Mouse (Mus musculus): ENCODE data around the gene Ip6k2. TPM values are rescaled to one million over a fixed set of nuclear protein-coding genes. Genes with fewer than 3 reads are reported as not detected.

Ip6k2 gene
- total RNA-seq (2021) = 10 to 100 TPM; 24.3 to 24.4 TPM
- long read RNA-seq, experiment 1, partial matches to known transcripts = 1 of 8 reads
- long read RNA-seq, experiment 1, other reads (novel, unspliced or antisense) = 4 of 8 reads
- long read RNA-seq, experiment 2, partial matches to known transcripts = 0 of 11 reads
- long read RNA-seq, experiment 2, other reads (novel, unspliced or antisense) = 4 of 11 reads

DNA sequence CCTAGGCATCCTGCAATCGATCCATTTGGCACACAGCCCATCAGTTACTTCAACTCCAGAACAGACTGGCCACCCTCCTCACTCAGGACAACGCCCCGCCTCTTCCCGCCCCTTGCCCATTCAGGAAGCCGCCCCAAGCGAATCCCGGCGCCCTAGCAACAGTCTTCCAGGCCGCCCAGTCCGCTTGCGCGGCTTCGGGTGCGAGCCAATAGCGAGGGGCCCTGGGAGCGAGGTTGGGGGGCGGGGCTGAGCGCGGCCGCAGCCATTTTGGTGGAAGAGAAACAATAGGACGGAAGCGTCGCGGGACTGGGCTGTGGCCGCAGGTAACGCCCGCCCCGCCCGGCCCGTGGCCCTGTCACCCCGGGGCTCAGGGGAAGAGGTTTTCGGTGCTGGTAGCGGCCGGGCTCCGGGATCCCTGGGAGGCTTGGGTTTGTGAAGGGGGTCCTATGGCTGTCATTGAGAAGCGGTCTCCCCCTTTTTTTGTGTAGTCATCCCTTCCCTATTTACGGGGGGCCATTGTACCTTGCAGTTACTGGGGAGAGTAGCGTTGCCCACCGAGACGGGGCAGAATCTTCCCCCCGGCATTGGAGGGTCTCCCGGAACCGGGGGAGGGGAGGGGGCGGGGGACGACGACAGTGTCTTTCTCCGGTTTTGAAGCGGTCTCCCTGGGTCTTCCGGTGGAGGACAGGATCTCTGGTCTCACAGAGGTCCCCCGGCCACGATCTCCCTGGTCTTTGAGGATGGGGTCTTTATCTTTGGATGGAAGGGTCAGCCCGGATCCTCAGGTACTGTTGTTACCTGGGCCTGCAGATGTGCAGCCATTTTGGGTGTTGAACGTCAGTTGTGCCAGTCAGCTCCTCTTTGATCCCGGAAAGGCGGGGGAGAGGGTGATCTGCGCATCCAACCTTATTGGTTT lies at the start of gene Ip6k2:
TSS of gene Ip6k2 (plus strand) at position 249 of the 916 bp plus-strand sequence.
- intact Hi-C loops (cut with DNase I; ENCODE audit: low total_unique reads) = no loop called here
- peak; percentile 97 for DNase-seq

DNA sequence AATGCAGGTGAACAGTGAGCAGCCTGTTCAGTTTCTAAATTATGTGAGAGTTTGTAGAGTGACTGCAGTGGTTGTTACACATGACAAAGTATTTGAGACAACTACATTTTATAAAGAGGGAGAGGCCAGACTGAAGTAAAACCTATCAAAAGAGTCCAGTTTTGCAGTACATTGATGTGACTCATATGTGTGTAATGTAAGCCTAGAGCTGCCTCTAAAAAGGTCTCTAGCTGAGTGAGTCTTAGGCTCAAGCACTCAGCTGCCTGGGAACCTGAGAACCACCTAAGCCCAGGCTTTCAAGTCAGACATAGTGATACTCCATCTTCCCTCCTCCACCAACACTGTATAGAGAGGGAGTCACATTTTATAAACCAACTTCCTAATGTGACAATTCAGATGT lies 49.0 kb upstream of the Ip6k2 start:
- no peak for DNase-seq
- intact Hi-C loops (cut with DNase I; ENCODE audit: low total_unique reads) = no loop called here

DNA sequence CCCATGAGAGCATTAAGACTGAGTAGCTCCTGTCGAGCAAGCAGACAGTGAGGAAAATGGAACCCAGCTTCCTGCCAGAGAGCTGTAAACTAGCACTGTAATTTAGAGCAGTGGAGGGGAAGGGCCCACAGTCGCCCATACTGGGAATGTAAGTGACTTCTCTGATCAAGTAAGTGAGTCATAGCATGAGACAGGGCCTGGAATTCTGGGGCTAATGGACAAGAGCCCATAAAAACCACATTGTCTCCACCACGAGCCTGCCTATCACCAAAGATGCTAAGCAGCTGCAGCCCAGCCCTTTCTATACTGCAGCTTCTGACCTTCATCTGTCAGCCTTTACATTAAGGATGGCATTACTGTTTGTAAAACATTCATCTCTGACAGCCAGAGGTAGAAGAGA lies 44.4 kb upstream of the Ip6k2 start:
- DNase-seq = no peak
- intact Hi-C loops (cut with DNase I; ENCODE audit: low total_unique reads) = no loop called here

DNA sequence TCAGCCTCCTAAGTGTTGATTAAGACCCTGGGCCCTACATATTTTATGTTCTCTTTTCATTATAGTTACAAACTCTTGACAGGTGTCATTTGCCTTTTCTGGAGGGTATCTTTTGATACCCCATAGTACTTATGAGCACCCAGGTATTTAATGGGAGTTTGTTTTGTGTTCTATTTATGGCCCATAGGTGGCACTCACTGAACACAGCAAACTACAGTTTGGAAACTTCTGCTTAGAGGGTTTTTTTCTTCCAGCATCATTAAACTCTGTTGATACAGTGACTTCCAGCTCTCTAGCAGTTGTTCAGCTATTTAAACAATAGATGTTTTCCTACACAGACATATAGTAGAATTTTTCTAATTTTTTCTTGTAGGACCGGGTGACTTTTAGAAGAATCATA lies 43.5 kb upstream of the Ip6k2 start:
- DNase-seq = no peak
- intact Hi-C loops (cut with DNase I; ENCODE audit: low total_unique reads) = no loop called here

DNA sequence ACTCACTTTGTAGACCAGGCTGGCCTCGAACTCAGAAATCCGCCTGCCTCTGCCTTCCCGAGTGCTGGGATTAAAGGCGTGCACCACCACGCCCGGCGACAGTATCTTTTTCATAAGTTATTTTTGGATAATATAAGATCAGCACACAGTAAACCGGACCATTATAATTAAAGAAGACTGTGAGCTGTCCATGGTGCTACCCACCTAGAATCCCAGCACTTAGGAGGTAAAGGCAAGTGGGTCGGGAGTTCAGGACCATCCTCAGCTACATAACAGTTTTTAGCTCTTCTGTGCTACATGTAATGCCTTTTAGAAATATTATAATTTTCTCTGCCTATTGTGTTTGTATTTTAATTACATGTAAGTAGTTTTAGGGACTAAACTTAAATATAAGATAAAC lies 41.5 kb upstream of the Ip6k2 start:
- DNase-seq = no peak
- intact Hi-C loops (cut with DNase I; ENCODE audit: low total_unique reads) = no loop called here

DNA sequence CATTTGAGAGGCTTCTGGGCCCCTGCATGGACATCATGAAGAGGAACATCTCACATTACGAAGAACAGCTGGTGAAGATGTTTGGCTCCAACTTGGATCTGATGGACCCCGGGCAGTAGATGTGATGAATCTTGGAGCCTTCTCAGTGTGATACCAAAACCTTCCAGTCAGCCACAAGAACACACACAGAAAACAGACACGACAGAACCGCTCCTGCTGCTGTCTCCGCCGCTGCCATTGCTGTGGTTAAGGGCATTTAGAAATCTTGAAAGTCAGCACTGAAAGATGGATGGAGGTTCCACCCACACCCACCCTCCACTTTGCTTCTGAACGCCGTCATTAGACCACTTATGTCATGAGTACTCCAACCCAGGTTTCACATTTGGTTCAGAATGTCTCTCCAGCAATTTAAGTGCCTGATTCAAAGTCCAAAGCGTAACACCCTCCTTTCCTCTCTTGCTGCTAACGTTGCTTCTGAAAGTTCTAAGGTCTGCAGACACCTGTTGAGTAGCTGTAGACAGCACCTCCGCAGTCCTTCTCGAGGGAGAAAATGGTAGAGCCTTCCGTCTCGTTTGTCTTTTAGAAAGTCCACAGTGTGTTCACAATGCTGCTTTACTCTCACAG lies 36.6 kb upstream of the Ip6k2 start:
- no peak for DNase-seq
- intact Hi-C loops (cut with DNase I; ENCODE audit: low total_unique reads) = no loop called here

DNA sequence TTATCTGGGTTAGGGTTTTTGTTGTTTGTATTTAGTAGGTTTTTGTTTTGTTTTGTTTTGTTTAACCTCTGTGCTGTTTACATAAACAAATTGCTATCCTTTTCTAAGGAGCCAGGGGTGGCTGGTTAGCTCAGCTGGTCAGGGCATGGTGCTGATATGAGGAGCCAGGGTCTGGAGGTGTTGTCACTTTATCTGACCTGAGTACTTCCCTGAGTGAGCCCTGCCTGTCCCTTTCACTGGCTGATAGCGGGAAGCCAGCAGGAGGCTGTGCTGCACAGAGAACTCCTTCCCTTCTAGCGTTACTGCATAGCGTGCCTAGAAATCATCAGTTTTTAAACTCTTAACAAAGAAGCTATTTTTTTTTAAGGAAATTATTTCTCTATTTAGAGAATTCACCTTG lies 35.9 kb upstream of the Ip6k2 start:
- DNase-seq = no peak
- intact Hi-C loops (cut with DNase I; ENCODE audit: low total_unique reads) = no loop called here

DNA sequence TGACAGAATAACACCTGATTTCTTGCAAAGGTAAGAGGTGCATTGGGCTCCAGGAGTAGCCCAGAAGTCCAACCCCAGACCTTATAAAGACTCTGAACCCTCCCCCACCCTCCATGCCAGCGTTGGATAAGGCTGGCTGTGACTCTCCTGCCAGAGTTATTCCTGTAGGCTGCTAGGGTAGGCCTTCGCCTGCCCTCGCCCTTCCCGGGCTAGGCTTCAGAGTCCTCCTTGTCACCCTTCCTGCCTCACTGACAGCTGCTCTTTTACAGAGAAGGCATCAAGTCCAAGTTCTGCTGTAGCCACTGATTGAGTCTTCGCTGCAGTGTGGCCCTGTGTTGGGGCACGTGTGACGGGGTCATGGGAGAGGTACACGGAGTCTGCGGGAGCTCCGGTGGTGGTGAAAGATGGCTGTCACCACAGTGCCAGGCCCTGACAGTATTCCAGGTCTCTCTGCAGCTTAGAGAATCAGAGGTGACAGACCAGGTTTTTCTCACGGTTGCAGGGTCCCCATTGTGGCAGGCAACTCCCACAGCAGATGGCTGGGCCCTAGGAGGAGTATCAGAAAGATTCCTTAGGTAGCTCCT lies 34.9 kb upstream of the Ip6k2 start:
- DNase-seq = no peak
- intact Hi-C loops (cut with DNase I; ENCODE audit: low total_unique reads) = no loop called here

DNA sequence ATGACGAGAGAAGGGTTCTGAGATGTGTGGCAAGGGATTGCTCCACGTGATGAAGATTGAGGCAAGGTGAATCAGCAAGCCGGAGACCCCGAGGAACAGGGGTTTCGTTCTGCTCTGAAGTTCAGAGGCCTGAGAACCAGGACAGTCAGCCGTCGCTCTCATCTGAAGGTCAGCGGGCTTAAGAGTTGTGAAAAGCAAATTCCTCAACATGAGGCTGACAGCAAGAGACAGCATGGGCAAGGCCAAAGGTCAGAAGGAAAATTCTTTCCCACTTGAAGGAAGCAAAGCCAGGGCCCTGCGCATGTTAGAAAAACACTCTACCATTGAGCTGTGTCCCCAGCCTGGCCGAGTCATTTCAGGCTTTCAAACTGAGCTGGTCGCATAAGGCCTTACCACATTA lies 33.0 kb upstream of the Ip6k2 start:
- intact Hi-C loops (cut with DNase I; ENCODE audit: low total_unique reads) = no loop called here
- DNase-seq = no peak

DNA sequence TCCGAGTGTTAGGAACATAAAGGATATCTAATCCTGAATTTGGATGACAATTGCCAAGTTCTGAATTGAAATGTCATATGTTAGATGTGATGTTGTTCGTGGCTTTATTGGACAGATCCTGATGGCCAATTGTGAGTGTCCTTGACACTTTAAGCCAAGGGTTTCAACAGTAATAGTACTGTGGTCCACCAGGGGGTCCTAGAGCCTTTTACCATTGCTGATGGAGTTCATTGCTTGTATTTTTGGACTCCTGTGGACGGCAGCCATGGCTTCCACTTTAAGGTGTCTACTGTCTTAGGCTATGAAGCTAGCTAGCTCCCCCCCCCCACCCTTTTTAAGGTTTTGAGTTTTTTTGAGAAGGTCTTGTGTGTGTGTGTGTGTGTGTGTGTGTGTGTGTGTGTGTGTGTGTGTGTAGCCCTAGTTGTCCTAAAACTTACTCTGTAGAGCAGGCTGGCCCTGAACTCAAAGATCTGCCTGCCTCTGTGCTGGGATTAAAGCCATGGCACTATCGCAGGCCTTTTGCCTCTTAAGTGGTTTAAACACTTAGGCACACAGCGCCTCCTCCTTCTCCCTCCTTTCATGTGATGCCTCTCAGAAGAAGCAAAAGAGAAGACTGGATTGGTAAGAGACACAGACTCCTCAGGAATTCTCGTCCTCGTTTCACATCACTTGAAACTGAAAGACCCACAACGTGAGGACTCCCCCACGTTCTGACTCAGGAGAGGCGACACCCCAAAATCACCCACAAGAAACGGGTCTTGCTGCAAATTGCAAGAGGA lies 31.3 kb upstream of the Ip6k2 start:
- DNase-seq = no peak
- intact Hi-C loops (cut with DNase I; ENCODE audit: low total_unique reads) = no loop called here

DNA sequence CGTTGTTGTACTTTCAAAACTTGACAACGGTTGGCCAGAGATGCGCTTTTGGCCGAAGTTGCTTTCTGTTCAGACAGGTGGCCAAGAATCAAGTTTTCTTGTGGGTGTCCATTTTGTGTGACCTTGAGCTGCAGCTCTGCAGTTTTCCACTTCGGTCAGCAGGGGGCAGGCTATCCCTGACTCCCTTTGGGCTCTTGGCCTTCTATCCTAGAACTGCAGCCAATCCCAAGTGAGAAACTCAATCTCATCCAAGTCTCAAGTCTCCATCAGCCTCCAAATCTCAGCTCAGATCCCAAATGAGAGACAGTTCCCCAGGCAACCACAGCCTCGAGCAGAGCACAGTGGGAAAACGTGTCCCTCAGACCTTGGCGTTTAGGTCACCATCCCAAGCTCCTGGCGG lies 30.3 kb upstream of the Ip6k2 start:
- intact Hi-C loops (cut with DNase I; ENCODE audit: low total_unique reads) = no loop called here
- DNase-seq = peak; percentile 63

DNA sequence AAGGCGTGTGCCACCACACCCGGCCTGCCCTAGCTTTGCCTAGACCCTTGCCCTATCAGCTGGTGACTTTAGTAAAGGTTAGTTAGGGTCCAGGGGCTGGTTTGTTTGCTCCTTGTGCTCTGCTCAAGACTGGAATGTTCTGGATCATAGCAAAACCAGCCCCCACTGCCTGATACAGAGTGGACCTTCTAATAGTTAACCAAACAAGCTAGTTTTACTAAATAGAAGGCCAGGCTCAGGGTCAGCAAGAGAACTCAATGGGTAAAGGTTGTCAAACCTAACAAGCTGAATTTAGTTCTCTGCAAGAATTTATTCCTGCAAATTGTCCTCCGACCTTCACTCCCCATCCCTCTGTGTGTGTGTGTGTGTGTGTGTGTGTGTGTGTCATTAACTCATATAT lies 29.6 kb upstream of the Ip6k2 start:
- intact Hi-C loops (cut with DNase I; ENCODE audit: low total_unique reads) = no loop called here
- no peak for DNase-seq

DNA sequence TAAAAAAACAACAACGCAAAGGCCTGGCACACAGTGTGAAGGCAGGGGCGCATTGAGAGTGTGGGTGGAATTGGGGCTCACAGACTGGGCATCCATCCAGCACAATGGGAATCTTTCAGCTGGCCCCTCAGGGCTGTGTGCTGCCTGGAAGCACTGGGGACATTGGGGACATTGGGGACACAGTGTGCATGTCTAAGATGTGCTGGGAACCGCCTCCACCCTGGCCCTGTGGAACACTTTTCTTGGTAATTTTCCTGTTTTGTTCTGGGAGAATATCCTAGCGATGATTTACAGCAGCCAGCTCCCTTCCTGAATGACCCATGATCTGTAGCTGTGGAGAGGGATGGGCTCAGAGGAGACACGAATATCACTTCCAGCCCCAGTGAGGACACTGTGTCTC lies 29.2 kb upstream of the Ip6k2 start:
- intact Hi-C loops (cut with DNase I; ENCODE audit: low total_unique reads) = no loop called here
- no peak for DNase-seq

DNA sequence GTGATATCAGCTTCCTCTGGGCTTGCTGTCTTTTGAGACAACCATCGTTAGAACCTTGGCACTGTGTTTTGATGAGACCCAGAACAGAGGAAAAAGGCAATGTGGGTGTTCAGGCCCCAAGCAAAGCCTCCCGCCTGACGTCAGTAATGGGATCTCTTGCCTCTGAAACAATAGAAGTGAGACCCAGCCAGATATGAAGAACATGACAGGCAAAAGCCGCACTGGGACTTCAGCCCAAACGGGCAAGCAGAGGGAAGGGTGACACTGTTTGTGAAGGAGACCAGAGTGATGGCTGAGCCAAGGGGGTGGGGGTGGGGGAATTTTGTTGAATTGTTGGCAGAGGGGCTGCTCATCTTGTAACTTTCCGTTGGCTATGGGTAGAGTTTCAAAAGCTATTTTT lies 26.2 kb upstream of the Ip6k2 start:
- intact Hi-C loops (cut with DNase I; ENCODE audit: low total_unique reads) = loop anchor here (5.0 kb wide), 2 partner anchors 50 to 65 kb away; partner anchors contain the start of gene Nckipsd
- no peak for DNase-seq

DNA sequence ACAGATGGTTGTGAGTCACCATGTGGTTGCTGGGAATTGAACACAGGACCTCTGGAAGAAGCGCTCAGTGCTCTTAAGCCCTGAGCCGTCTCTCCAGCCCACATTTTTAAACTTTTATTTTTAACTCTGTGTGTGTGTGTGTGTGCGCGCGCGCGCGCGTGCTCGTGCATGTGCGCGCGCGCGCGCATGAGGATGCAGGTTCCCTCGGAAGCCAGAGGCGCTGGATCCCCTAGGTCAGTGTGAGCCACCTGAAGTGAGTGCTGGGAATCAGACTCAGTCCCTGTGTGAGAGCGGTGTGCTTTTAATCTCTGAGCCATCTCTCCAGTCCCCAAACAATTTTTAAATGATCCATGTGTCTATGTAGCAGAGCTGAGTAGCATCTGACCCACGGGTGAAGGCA lies 24.5 kb upstream of the Ip6k2 start:
- intact Hi-C loops (cut with DNase I; ENCODE audit: low total_unique reads) = loop anchor here (5.0 kb wide), 2 partner anchors 48 to 63 kb away; partner anchors contain the start of gene Nckipsd
- DNase-seq = no peak

DNA sequence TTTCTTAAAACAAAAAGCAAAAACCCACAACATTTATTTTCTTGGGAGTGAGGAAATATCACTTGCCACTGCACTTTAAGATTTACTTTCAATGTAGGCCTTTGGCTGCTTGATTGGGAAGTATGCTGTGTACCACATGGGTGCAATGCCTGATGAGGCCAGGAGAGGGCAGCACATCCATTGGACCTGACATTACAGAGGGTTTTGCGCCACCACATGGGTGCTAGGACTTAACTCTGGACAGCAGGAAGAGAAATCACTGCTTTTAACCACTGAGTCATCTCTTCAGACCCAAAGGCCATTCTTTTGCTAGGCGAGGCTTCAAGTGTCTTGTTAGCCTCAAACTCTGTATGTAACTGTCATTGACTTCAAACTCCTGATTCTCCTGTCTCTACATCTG lies 23.8 kb upstream of the Ip6k2 start:
- no peak for DNase-seq
- intact Hi-C loops (cut with DNase I; ENCODE audit: low total_unique reads) = loop anchor here (5.0 kb wide), 2 partner anchors 47 to 62 kb away; partner anchors contain the start of gene Nckipsd

DNA sequence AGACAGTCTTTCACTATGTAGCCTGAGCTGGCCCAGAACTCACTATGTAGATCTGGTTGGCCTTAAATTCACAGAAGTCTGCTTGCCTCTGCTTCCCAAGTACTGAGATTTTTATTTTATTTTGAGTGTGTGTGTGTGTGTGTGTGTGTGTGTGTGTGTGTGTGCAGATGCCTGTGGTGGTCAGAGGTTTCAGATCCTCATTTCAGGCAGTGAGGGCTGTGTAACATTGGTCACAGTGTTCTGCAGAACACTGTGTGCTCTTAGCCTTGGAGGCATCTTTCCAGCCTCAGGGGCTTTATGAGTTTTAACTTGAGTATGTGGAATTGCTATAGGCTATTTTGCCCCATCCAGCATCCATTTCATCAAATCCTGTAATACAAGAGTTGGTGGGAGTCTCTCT lies 22.0 kb upstream of the Ip6k2 start:
- intact Hi-C loops (cut with DNase I; ENCODE audit: low total_unique reads) = no loop called here
- no peak for DNase-seq

DNA sequence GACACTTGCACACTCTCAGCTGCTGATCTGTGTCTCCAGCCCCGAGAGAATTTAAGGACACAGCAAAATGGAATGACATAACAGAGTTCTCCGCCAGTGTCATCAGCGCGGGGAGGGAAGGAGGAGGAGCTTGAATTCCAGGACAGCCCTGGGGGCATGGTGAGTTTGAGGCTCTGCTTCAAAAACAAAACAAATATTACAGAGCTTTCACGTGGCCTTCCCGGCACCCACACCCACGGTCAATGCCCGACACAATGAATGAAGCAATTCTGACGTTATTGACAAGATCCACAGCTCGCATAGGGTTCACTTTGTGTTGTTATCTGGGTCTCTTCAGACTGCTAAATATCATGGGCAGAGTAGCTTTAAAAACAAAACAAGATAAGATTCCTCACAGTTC lies 18.6 kb upstream of the Ip6k2 start:
- DNase-seq = no peak
- intact Hi-C loops (cut with DNase I; ENCODE audit: low total_unique reads) = loop anchor here (5.0 kb wide), 1 partner anchor 47 kb away; no protein-coding TSS in a partner anchor

DNA sequence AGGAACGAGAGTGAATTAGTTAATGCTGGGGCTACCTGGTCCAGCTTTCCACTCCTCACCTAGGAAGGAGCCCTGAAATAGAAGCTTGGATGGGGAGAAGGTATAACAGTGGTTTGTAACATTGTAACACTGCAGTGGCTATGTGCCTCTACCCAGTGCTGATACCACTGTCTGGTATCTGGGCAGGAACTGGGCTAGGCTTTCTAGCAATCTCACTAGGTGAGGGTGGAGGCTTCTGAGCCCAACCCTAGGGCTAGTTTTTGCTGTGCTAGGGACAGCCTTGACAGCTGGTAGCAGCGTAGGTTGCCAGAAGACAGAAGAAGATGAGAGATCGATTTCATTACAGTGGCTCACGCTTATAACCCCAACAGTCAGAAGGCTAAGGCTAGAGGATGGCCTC lies 7.0 kb upstream of the Ip6k2 start:
- no peak for DNase-seq
- intact Hi-C loops (cut with DNase I; ENCODE audit: low total_unique reads) = no loop called here

All from gastrocnemius, postnatal 14 days (tissue).